Mouse (Mus musculus) heart, postnatal 0 days (tissue): Measurements from ENCODE around the gene D5Ertd579e.
"Not testable (repeated sequence)": the region's sequence is repeated elsewhere in the genome, so short reads cannot be mapped to it uniquely, and the experiment has no call there.

Experiments
- CTCF ChIP-seq: IDR thresholded peaks from 2 replicates; pipeline ENCODE4 v1.5.1; 2016; ENCODE audit warnings: antibody characterized with exemption, control low read depth, low read depth
- EP300 ChIP-seq: IDR thresholded peaks from 2 replicates; pipeline ENCODE4 v1.6.1; 2016; ENCODE audit warnings: antibody characterized with exemption, low read depth

DNA sequence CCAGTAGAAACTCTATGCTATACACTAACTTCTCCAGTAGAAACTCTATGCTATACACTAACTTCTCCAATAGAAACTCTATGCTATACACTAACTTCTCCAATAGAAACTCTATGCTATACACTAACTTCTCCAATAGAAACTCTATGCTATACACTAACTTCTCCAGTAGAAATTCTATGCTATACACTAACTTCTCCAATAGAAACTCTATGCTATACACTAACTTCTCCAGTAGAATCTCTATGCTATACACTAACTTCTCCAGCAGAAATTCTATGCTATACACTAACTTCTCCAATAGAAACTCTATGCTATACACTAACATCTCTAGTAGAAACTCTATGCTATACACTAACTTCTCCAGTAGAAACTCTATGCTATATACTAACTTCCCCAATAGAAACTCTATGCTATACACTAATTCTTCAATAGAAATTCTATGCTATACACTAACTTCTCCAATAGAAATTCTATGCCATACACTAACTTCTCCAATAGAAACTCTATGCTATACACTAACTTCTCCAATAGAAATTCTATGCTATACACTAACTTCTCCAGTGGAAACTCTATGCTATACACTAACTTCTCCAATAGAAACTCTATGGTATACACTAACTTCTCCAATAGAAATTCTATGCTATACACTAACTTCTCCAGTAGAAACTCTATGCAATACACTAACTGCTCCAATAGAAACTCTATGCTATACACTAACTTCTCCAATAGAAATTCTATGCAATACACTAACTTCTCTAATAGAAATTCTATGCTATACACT, 34.7 kb downstream of the D5Ertd579e start:
- not testable (repeated sequence) for TF ChIP-seq CTCF, EP300
